Mouse (Mus musculus) lung, postnatal 0 days (tissue): Measurements from ENCODE around the gene Cirbp. TPM values are rescaled to one million over a fixed set of nuclear protein-coding genes. Genes with fewer than 3 reads are reported as not detected.

ENCODE experiments used
- ATAC-seq: fragments of 200-750 bp; cut with Nextera tagmentation; 2 replicates; pipeline ENCODE4 v1.8.0; 2017; ENCODE audit warnings: moderate library complexity
- DNase-seq: peaks from one replicate; pipeline ENCODE4 v3.0.0-alpha.2; 2016; ENCODE audit warnings: low spot score
- H3K27ac ChIP-seq: fragments of 300-500 bp; sonication (generic); 2 replicates; pipeline ENCODE4 v1.5.1; 2014; ENCODE audit warnings: antibody characterized with exemption, mild to moderate bottlenecking, low read length, mixed read lengths
- H3K27me3 ChIP-seq: fragments of 300-500 bp; sonication (generic); replicated peaks from 2 replicates; pipeline ENCODE4 v1.6.1; 2014; ENCODE audit warnings: low read length, mixed read lengths; ENCODE audit not compliant: insufficient read depth
- H3K36me3 ChIP-seq: fragments of 300-500 bp; sonication (generic); 2 replicates; pipeline ENCODE4 v1.6.1; 2014; ENCODE audit warnings: low read length, mixed read lengths; ENCODE audit not compliant: insufficient read depth
- H3K4me1 ChIP-seq: fragments of 300-500 bp; sonication (generic); 2 replicates; pipeline ENCODE4 v1.6.1; 2014; ENCODE audit warnings: antibody characterized with exemption, low read depth, low read length, mixed read lengths; ENCODE audit not compliant: insufficient read depth
- H3K4me2 ChIP-seq: fragments of 300-500 bp; sonication (generic); replicated peaks from 2 replicates; pipeline ENCODE4 v1.6.1; 2014; ENCODE audit warnings: low read depth, mild to moderate bottlenecking, low read length, moderate library complexity, mixed read lengths
- H3K4me3 ChIP-seq: fragments of 300-500 bp; sonication (generic); 2 replicates; pipeline ENCODE4 v1.5.1; 2014; ENCODE audit warnings: low read depth, low read length
- H3K9ac ChIP-seq: fragments of 300-500 bp; sonication (generic); replicated peaks from 2 replicates; pipeline ENCODE4 v1.6.1; 2014; ENCODE audit warnings: low read depth, mild to moderate bottlenecking
- H3K9me3 ChIP-seq: fragments of 300-500 bp; sonication (generic); 2 replicates; pipeline ENCODE4 v1.6.1; 2016; ENCODE audit warnings: low read length, mixed read lengths
- CTCF ChIP-seq: IDR thresholded peaks from 2 replicates; pipeline ENCODE4 v1.5.1; 2016; ENCODE audit warnings: antibody characterized with exemption, mild to moderate bottlenecking
- EP300 ChIP-seq: IDR thresholded peaks from 2 replicates; pipeline ENCODE4 v1.6.1; 2016; ENCODE audit warnings: antibody characterized with exemption, mild to moderate bottlenecking, control low read depth
- WGBS: fragments of 180-500 bp; shearing (Covaris S2); extraction: QIAGEN DNeasy Blood & Tissue Kit; methylation state at CpG from one replicate; pipeline ENCODE4 v1.1.7; 2014; 5-methylcytosine and 5-hydroxymethylcytosine counted together
- polyA plus RNA-seq: library from polyadenylated mRNA; unstranded; fragments of >200 nt; fragmentation: Nextera tagmentation; extraction: Ambion mirVana; gene quantifications from 2 replicates; pipeline ENCODE4 v1.2.1, GENCODE M21; 2015

Cirbp gene
- polyA plus RNA-seq, 1 experiment from 2014 or later = 305 TPM

- Histone ChIP-seq H3K4me3 (peak overlapping the region; percentile 36), H3K4me2 (peak overlapping the region; percentile 67), H3K36me3 (peaks cover 17% of the 10 kb centered on the region), H3K27me3 (no peaks in the 10 kb centered on the region), H3K27ac (peak overlapping the region; percentile 98), H3K9me3 (no peaks in the 10 kb centered on the region), H3K9ac (peak overlapping the region; percentile 51), H3K4me1 (peaks cover 68% of the 10 kb centered on the region)
- WGBS = 1% methylated on average over 29 of the region's 33 CpGs
- TF ChIP-seq EP300 (0 out of 2 replicates have a peak, but pooled peaks have one; percentile 39), CTCF (0 out of 2 replicates have a peak, but pooled peaks have one; percentile 1)
- ATAC-seq (peak; percentile 13), DNase-seq (peak; percentile 93)
These were observed 5.1 kb upstream of the Cirbp start for GRCm38 (mm10) chr10:80160455-80161371.

DNA sequence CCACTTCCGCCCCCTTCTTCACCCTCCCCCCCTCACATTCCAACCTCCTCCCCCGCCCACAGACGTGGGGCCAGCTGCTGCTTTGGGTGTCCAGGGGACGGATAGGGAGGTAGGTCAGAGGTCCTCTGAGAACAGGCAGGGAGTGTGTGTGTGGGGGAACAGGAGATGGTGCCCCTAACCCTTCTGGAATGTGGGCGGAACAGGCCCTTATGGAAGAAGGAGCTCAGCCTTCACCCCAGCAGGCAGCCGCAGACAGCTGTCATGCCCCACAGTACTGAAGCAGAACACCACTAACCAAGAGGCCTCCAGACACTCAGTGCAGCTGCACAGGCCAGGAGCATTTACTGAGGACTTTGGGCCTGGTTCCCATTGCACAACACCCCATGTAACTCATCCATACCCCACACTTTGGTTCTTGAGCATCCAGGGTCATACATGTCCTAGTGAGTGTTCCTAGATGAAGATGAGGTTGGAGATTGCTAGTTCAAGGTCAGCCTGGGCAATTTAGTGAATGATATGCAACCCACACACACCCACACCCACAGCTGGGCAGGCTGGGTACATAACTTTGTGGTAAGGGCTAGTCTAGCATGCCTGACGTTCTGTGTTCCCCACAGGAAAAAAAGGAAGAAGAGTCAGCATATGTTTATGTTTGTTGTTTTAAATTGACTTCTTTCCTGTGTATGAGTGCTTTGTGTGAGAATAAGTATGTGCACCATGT lies 4.1 kb upstream of the Cirbp start:
- Histone ChIP-seq H3K9ac (no peak overlapping the region; the same call in 1 of the 2 replicates), H3K4me1 (peaks cover 62% of the 10 kb centered on the region), H3K27ac (peak overlapping the region; percentile 98), H3K9me3 (no peaks in the 10 kb centered on the region), H3K36me3 (peaks cover 9% of the 10 kb centered on the region; the same call in 1 of the 2 replicates), H3K4me3 (peak overlapping the region; percentile 36), H3K27me3 (no peaks in the 10 kb centered on the region), H3K4me2 (peak overlapping the region; percentile 67)
- DNase-seq = peak; percentile 93
- TF ChIP-seq EP300 (no peak), CTCF (no peak)
- peak; percentile 15 for ATAC-seq
- 11% methylated on average over 7 of the region's 7 CpGs for WGBS

- H3K4me2 ChIP-seq = peak overlapping the region; percentile 67
- DNase-seq (no peak), ATAC-seq (no peak)
- no peak overlapping the region for H3K9ac ChIP-seq
- TF ChIP-seq EP300 (no peak), CTCF (no peak)
- peaks cover 59% of the 10 kb centered on the region for H3K4me1 ChIP-seq
- no peaks in the 10 kb centered on the region for H3K9me3 ChIP-seq
- H3K36me3 ChIP-seq = peaks cover 4% of the 10 kb centered on the region; the same call in 1 of the 2 replicates
- peak overlapping the region; percentile 98 for H3K27ac ChIP-seq
- WGBS = 69% methylated on average over 3 of the region's 3 CpGs
- no peaks in the 10 kb centered on the region for H3K27me3 ChIP-seq
- no peak overlapping the region for H3K4me3 ChIP-seq
These were observed 3.6 kb upstream of the Cirbp start for GRCm38 (mm10) chr10:80162243-80162608.

DNA sequence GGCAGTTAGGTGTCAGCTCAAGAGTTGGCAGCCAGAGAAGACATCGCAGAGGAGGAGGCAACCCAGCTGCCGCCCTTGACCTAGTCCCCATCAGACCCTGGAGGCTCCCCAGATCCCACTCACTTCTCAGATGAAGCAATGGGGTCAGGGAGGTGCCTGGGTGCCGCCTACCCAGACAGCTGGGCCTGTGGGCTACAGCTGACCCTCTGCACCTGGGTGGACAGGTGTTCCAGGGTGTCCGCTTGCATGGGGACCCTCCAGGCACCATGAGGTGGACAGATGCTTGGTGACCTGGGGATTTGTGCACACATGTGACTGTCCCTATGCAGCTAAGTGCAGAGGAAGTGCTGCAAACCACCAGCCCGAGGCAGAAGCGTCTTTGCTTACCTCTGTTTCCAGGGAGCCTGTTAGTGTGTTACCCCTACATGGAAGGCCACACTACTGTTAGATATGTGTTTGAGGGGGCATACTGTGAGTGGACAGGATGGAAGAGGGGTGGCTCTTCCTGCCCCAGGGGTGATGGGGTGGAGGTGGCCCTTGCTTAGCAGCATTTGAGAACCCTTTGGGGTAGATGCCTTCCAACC lies 3.0 kb upstream of the Cirbp start:
- no peaks in the 10 kb centered on the region for H3K9me3 ChIP-seq
- 75% methylated on average over 6 of the region's 6 CpGs for WGBS
- H3K27me3 ChIP-seq = no peaks in the 10 kb centered on the region
- H3K36me3 ChIP-seq = no peaks in the 10 kb centered on the region
- H3K4me2 ChIP-seq = no peak overlapping the region
- peak overlapping the region; percentile 98 for H3K27ac ChIP-seq
- TF ChIP-seq EP300 (no peak), CTCF (no peak)
- ATAC-seq (no peak), DNase-seq (no peak)
- peaks cover 55% of the 10 kb centered on the region for H3K4me1 ChIP-seq
- H3K4me3 ChIP-seq = no peak overlapping the region
- no peak overlapping the region for H3K9ac ChIP-seq

DNA sequence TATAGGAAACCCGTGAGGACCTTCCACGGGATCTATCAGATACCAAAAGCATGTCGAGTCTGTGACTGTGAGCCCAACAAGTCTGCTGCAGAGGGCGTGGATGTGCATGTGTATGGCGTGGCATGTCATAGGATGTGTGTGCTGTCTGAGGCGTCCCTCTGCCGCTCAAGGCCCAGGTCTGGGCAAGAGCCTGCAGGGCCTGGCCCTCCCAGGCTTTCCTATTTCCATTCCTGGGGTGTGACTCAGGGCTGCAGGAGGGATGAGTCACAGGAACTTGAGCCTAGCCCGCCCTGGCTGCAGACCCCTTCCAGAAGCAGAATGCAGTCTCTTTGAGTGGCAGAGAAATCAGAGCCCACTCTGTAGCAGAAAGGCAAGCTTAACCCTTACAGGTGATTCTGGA lies 2.1 kb upstream of the Cirbp start:
- no peak overlapping the region for H3K9ac ChIP-seq
- WGBS = 48% methylated on average over 8 of the region's 8 CpGs
- H3K4me2 ChIP-seq = no peak overlapping the region
- ATAC-seq (no peak), DNase-seq (peak; percentile 84)
- H3K9me3 ChIP-seq = no peaks in the 10 kb centered on the region
- no peaks in the 10 kb centered on the region for H3K27me3 ChIP-seq
- H3K36me3 ChIP-seq = no peaks in the 10 kb centered on the region
- no peak overlapping the region for H3K4me3 ChIP-seq
- TF ChIP-seq EP300 (peak; percentile 61), CTCF (no peak)
- peaks cover 54% of the 10 kb centered on the region for H3K4me1 ChIP-seq
- peak overlapping the region; percentile 39 for H3K27ac ChIP-seq
